ENCODE assay signal across 9 mouse cellular contexts in genomic region chr1:154788069-154788468, GRCm38 (mm10).
DNase-seq lines count a peak whose midpoint lies in the region; TF ChIP-seq lines count a peak whose summit lies in the region.
"Had no signal": no experiment of that assay in that cellular context is flagged by ENCODE, and none has a peak within 500 bp of the region (broad histone marks: within the 10 kb centered on the region; RNA-seq: fewer than 3 reads in every experiment).

No protein-coding gene starts in this region.

- peaks cover 14% of the 10 kb centered on the region for H3K27me3 ChIP-seq in C2C12 (ENCODE audit: control insufficient read depth, insufficient read depth, insufficient read length)

- DNase-seq in ZHBTc4 (ENCODE audit: low read depth, low spot score) = peak; percentile 77
- peak; percentile 94 for DNase-seq in embryo, embryonic 10 days (ENCODE audit: low spot score)
- peak; percentile 53 for DNase-seq in heart, adult 8-10 months (ENCODE audit: low spot score)
- DNase-seq in layer of hippocampus, adult 18-20 months (ENCODE audit: low spot score in 2 of 2) = peak; percentile 70 to 92
- DNase-seq in lung, adult 2 months = peak; percentile 52
- peak; percentile 81 for DNase-seq in ovary, postnatal 14 days (ENCODE audit: low spot score)
- peak; percentile 77 for DNase-seq in thymus, postnatal 14 days

- no peak overlapping the region for H3K4me3 ChIP-seq in C2C12 (ENCODE audit: insufficient read depth, poor library complexity, severe bottlenecking)
- H3K4me3 ChIP-seq in lung, adult 2 months (replicated peaks; ENCODE audit: extremely low read depth, low read depth, low read length) = no peak overlapping the region
- H3K4me3 ChIP-seq: heart, embryonic 15.5 days had no signal

- TF ChIP-seq POLR2A in lung, adult 2 months (IDR thresholded peaks at IDR 0.05; ENCODE audit: borderline replicate concordance, extremely low read depth, low read depth, low read length) = no peak

- WGBS in lung, adult 2 months = 3% methylated on average over 5 of the region's 5 CpGs

- H3K79me2 ChIP-seq in C2C12 (ENCODE audit: control insufficient read depth, insufficient read depth) = no peaks in the 10 kb centered on the region

- no peaks in the 10 kb centered on the region for H3K79me3 ChIP-seq in C2C12 (ENCODE audit: low read depth)

- no peak overlapping the region for H3ac ChIP-seq in C2C12 (ENCODE audit: control insufficient read depth, insufficient read length, low read depth)

- H3K36me3 ChIP-seq in C2C12 (ENCODE audit: control insufficient read depth, insufficient read depth) = no peaks in the 10 kb centered on the region
- H3K36me3 ChIP-seq: heart, embryonic 15.5 days had no signal

- peak; percentile 40 for TF ChIP-seq CTCF in C2C12 (IDR thresholded peaks at IDR 0.05; ENCODE audit: control insufficient read depth, insufficient read depth, insufficient read length)
- peak; percentile 81 for TF ChIP-seq CTCF in lung, adult 2 months (IDR thresholded peaks at IDR 0.05; ENCODE audit: insufficient read depth, low read length)

- H3K4me1 ChIP-seq in lung, adult 2 months (ENCODE audit: control insufficient read depth, insufficient read depth, low read length) = peaks cover 3% of the 10 kb centered on the region; the same call in 1 of the 2 replicates

TF ChIP-seq in C2C12, 6 proteins besides CTCF, POLR2A, EP300 and RAD21:
- peak; percentile 20 for TF ChIP-seq USF1 (IDR thresholded peaks at IDR 0.05; ENCODE audit: low read depth)
- no peak for TF ChIP-seq MYOD1 (IDR thresholded peaks at IDR 0.05; ENCODE audit: control insufficient read depth, insufficient read length, low read depth)
- TF ChIP-seq FOSL1 (IDR thresholded peaks at IDR 0.05; ENCODE audit: insufficient read depth, low read length, poor library complexity, severe bottlenecking) = no peak
